Mouse (Mus musculus) ES-E14 (cell line): ENCODE data around the gene Dctn1. TPM values are rescaled to one million over a fixed set of nuclear protein-coding genes. Genes with fewer than 3 reads are reported as not detected.

Source experiments
- DNase-seq: peaks from one replicate; pipeline ENCODE4 v3.0.0-alpha.2; 2013; ENCODE audit warnings: low read depth, low spot score
- H3K27ac ChIP-seq: 2 replicates; pipeline ENCODE4 v1.5.1; 2012; ENCODE audit warnings: low read depth, mild to moderate bottlenecking, low read length, moderate library complexity, mixed read lengths; ENCODE audit not compliant: poor library complexity, insufficient read depth, severe bottlenecking
- H3K36me3 ChIP-seq: 2 replicates; pipeline ENCODE4 v1.6.1; 2012; ENCODE audit warnings: mild to moderate bottlenecking, low read length, moderate library complexity, mixed read lengths; ENCODE audit not compliant: control insufficient read depth, poor library complexity, insufficient read depth, severe bottlenecking
- H3K4me1 ChIP-seq, 2 experiments: fragments of 150-350 bp in 1 of 2; sonication (generic) in 1 of 2; 2 replicates each; pipeline ENCODE4 v1.6.1; 2012; ENCODE audit warnings: low read length in 2 of 2, mild to moderate bottlenecking in 1 of 2, mixed read lengths in 1 of 2; ENCODE audit not compliant: control insufficient read depth in 2 of 2, insufficient read depth in 2 of 2, poor library complexity in 1 of 2
- H3K4me3 ChIP-seq, 2 experiments: fragments of 150-350 bp in 1 of 2; sonication (generic) in 1 of 2; 2 replicates each; pipeline ENCODE4 v1.5.1; 2012; ENCODE audit warnings: low read length in 2 of 2, low read depth in 1 of 2, mild to moderate bottlenecking in 1 of 2, mixed read lengths in 1 of 2; ENCODE audit not compliant: insufficient read depth in 1 of 2, poor library complexity in 1 of 2, severe bottlenecking in 1 of 2
- H3K9ac ChIP-seq: 2 replicates; pipeline ENCODE4 v1.6.1; 2012; ENCODE audit warnings: low read depth, mild to moderate bottlenecking, low read length, mixed read lengths; ENCODE audit not compliant: poor library complexity, insufficient read depth, severe bottlenecking
- H3K9me3 ChIP-seq: fragments of 150-350 bp; sonication (generic); 2 replicates; pipeline ENCODE4 v1.6.1; 2012; ENCODE audit warnings: low read depth, mild to moderate bottlenecking, low read length; ENCODE audit not compliant: control insufficient read depth, insufficient read depth
- CHD2 ChIP-seq: IDR thresholded peaks from 2 replicates; pipeline ENCODE4 v1.6.1; 2014; ENCODE audit warnings: mild to moderate bottlenecking, low read depth, low read length, inconsistent platforms
- HCFC1 ChIP-seq: IDR thresholded peaks from 2 replicates; pipeline ENCODE4 v1.6.1; 2012; ENCODE audit warnings: low read length, inconsistent platforms, borderline replicate concordance; ENCODE audit not compliant: insufficient read depth
- MAFK ChIP-seq: IDR thresholded peaks from 2 replicates; pipeline ENCODE4 v1.6.1; 2014; ENCODE audit warnings: mild to moderate bottlenecking, low read depth, low read length, inconsistent platforms; ENCODE audit not compliant: insufficient read depth
- ZC3H11A ChIP-seq: IDR thresholded peaks from 2 replicates; pipeline ENCODE4 v1.6.1; 2012; ENCODE audit warnings: low read depth, mild to moderate bottlenecking, inconsistent platforms, low read length, borderline replicate concordance
- ZNF384 ChIP-seq: IDR thresholded peaks from 2 replicates; pipeline ENCODE4 v1.6.1; 2012; ENCODE audit warnings: low read depth, low read length, inconsistent platforms
- in situ Hi-C, 2 experiments: fragments of 600-800 bp; cut with MboI; formaldehyde crosslinking; loops; one replicate each; pipeline ENCODE4 v1.15.1; 2025; ENCODE audit warnings: low sequenced_read_pairs in 2 of 2, inconsistent platforms in 1 of 2; ENCODE audit not compliant: unreplicated experiment in 2 of 2
- total RNA-seq: library from RNA; depleted of rRNA; stranded (reverse); fragments of 300-350 nt; gene quantifications from 2 replicates; pipeline ENCODE4 v1.2.3, GENCODE M21; 2012

Gene Dctn1
- total RNA-seq, 1 experiment = 40.6 TPM

- Histone ChIP-seq H3K36me3 (no peaks in the 10 kb centered on the region), H3K27ac (no peak overlapping the region), H3K9me3 (no peaks in the 10 kb centered on the region), H3K9ac (peak overlapping the region; percentile 40), H3K4me3 (peak overlapping the region; percentile 51 to 69), H3K4me1 (peaks cover 3 to 10% of the 10 kb centered on the region in 2 experiments; a peak in 2 of 4 replicates)
- no peak for DNase-seq
- in situ Hi-C loops = no loop called here
- TF ChIP-seq HCFC1 = no peak
- no peak for TF ChIP-seq MAFK
- no peak for TF ChIP-seq ZC3H11A
- no peak for TF ChIP-seq CHD2
- TF ChIP-seq ZNF384 = no peak
Observed at GRCm38 (mm10) chr6:83137576-83137950, 28.2 kb upstream of the Dctn1 start.

- Histone ChIP-seq H3K4me1 (peaks cover 3 to 10% of the 10 kb centered on the region in 2 experiments; a peak in 2 of 4 replicates), H3K27ac (no peak overlapping the region), H3K4me3 (peak overlapping the region in 1 of 2 experiments; percentile 69; a peak in 1 of 4 replicates), H3K9me3 (no peaks in the 10 kb centered on the region), H3K9ac (no peak overlapping the region), H3K36me3 (no peaks in the 10 kb centered on the region)
- TF ChIP-seq ZC3H11A (no peak), CHD2 (no peak), HCFC1 (no peak), MAFK (no peak), ZNF384 (no peak)
- DNase-seq = no peak
- in situ Hi-C loops = no loop called here
Observed at GRCm38 (mm10) chr6:83138056-83138455, 27.7 kb upstream of the Dctn1 start.

- Histone ChIP-seq H3K9me3 (no peaks in the 10 kb centered on the region), H3K27ac (no peak overlapping the region), H3K9ac (no peak overlapping the region), H3K4me3 (no peak overlapping the region), H3K4me1 (peaks cover 3 to 10% of the 10 kb centered on the region in 2 experiments; a peak in 3 of 4 replicates), H3K36me3 (no peaks in the 10 kb centered on the region)
- no peak for DNase-seq
- no peak for TF ChIP-seq HCFC1
- no peak for TF ChIP-seq ZNF384
- TF ChIP-seq MAFK = no peak
- in situ Hi-C loops = no loop called here
Observed at GRCm38 (mm10) chr6:83140044-83140443, 25.7 kb upstream of the Dctn1 start.

GRCm38 (mm10) chr6:83141636-83142035 is 24.1 kb upstream of the Dctn1 start:
- no peak overlapping the region for H3K27ac ChIP-seq
- no peak for DNase-seq
- H3K4me1 ChIP-seq = peaks cover 5 to 9% of the 10 kb centered on the region in 2 experiments; a peak in 3 of 4 replicates
- in situ Hi-C loops = no loop called here
- H3K9ac ChIP-seq = no peak overlapping the region
- H3K9me3 ChIP-seq = no peaks in the 10 kb centered on the region
- no peaks in the 10 kb centered on the region for H3K36me3 ChIP-seq
- TF ChIP-seq CHD2 = no peak
- TF ChIP-seq MAFK = no peak
- no peak for TF ChIP-seq ZNF384
- no peak for TF ChIP-seq HCFC1
- no peak for TF ChIP-seq ZC3H11A
- H3K4me3 ChIP-seq = peak overlapping the region in 1 of 2 experiments; percentile 50; a peak in 1 of 4 replicates

GRCm38 (mm10) chr6:83142211-83142731 is 23.4 kb upstream of the Dctn1 start:
- DNase-seq = no peak
- in situ Hi-C loops = no loop called here
- no peak for TF ChIP-seq MAFK
- peak; percentile 64; the same call in 1 of the 2 replicates for TF ChIP-seq CHD2
- H3K9me3 ChIP-seq = no peaks in the 10 kb centered on the region
- peaks cover 9% of the 10 kb centered on the region in 2 experiments; a peak in 3 of 4 replicates for H3K4me1 ChIP-seq
- peak overlapping the region; percentile 50 to 52 for H3K4me3 ChIP-seq
- H3K36me3 ChIP-seq = no peaks in the 10 kb centered on the region
- H3K27ac ChIP-seq = no peak overlapping the region
- H3K9ac ChIP-seq = peak overlapping the region; percentile 50
